Mouse (Mus musculus) hindbrain, embryonic 14.5 days (tissue): ENCODE results near the gene Znrf3. TPM values are rescaled to one million over a fixed set of nuclear protein-coding genes. Genes with fewer than 3 reads are reported as not detected.

Experiments
- ATAC-seq: fragments of 200-750 bp; cut with Nextera tagmentation; 2 replicates; pipeline ENCODE4 v1.8.0; 2017; ENCODE audit warnings: moderate number of reproducible peaks, mild to moderate bottlenecking, moderate TSS enrichment, moderate library complexity; ENCODE audit not compliant: low FRiP score
- DNase-seq: peaks from one replicate; pipeline ENCODE4 v3.0.0-alpha.2; 2015; ENCODE audit warnings: low spot score
- H3K27ac ChIP-seq: fragments of 300-500 bp; sonication (generic); 2 replicates; pipeline ENCODE4 v1.5.1; 2014; ENCODE audit warnings: mild to moderate bottlenecking, moderate library complexity
- H3K27me3 ChIP-seq: fragments of 300-500 bp; sonication (generic); 2 replicates; pipeline ENCODE4 v1.6.1; 2014; ENCODE audit warnings: mild to moderate bottlenecking, low read length, mixed read lengths; ENCODE audit not compliant: control insufficient read depth, insufficient read depth
- H3K36me3 ChIP-seq: fragments of 300-500 bp; sonication (generic); replicated peaks from 2 replicates; pipeline ENCODE4 v1.6.1; 2014; ENCODE audit not compliant: control insufficient read depth, insufficient read depth
- H3K4me1 ChIP-seq: fragments of 300-500 bp; sonication (generic); replicated peaks from 2 replicates; pipeline ENCODE4 v1.6.1; 2014; ENCODE audit warnings: antibody characterized with exemption, low read length, mixed read lengths; ENCODE audit not compliant: control insufficient read depth, insufficient read depth
- H3K4me2 ChIP-seq: fragments of 300-500 bp; sonication (generic); replicated peaks from 2 replicates; pipeline ENCODE4 v1.6.1; 2014; ENCODE audit warnings: mild to moderate bottlenecking, moderate library complexity
- H3K4me3 ChIP-seq: fragments of 300-500 bp; sonication (generic); replicated peaks from 2 replicates; pipeline ENCODE4 v1.5.1; 2014; ENCODE audit warnings: mild to moderate bottlenecking, low read length
- H3K9ac ChIP-seq: fragments of 300-500 bp; sonication (generic); 2 replicates; pipeline ENCODE4 v1.6.1; 2014
- H3K9me3 ChIP-seq: fragments of 300-500 bp; sonication (generic); 2 replicates; pipeline ENCODE4 v1.6.1; 2016; ENCODE audit warnings: low read length; ENCODE audit not compliant: control insufficient read depth
- WGBS: fragments of 180-500 bp; shearing (Covaris S2); extraction: QIAGEN DNeasy Blood & Tissue Kit; methylation state at CpG from one replicate; pipeline ENCODE4 v1.1.7; 2014; 5-methylcytosine and 5-hydroxymethylcytosine counted together
- polyA plus RNA-seq: library from polyadenylated mRNA; unstranded; fragments of >200 nt; fragmentation: Nextera tagmentation; extraction: Ambion mirVana; gene quantifications from 2 replicates; pipeline ENCODE4 v1.2.1, GENCODE M21; 2014

Gene Znrf3
- polyA plus RNA-seq, 1 experiment from 2014 or later, result 7.6 TPM

GRCm38 (mm10) chr11:5290691-5291090, 154.0 kb downstream of the Znrf3 start:
- Histone ChIP-seq H3K36me3 (peaks cover 20% of the 10 kb centered on the region), H3K4me3 (no peak overlapping the region), H3K27ac (no peak overlapping the region), H3K27me3 (no peaks in the 10 kb centered on the region), H3K9ac (no peak overlapping the region), H3K4me1 (no peaks in the 10 kb centered on the region), H3K9me3 (no peaks in the 10 kb centered on the region), H3K4me2 (no peak overlapping the region)
- WGBS, result 19% methylated on average over 5 of the region's 5 CpGs
- DNase-seq (peak; percentile 87), ATAC-seq (no peak)

- Histone ChIP-seq H3K9ac (no peak overlapping the region), H3K9me3 (no peaks in the 10 kb centered on the region), H3K27me3 (no peaks in the 10 kb centered on the region), H3K36me3 (peaks cover 22% of the 10 kb centered on the region), H3K4me3 (no peak overlapping the region), H3K4me1 (no peaks in the 10 kb centered on the region), H3K4me2 (no peak overlapping the region), H3K27ac (no peak overlapping the region)
- WGBS, result 73% methylated on average over 4 of the region's 4 CpGs
- peak; percentile 28 for DNase-seq
- ATAC-seq, result no peak
These were observed 154.6 kb downstream of the Znrf3 start for GRCm38 (mm10) chr11:5289826-5290580.

DNA sequence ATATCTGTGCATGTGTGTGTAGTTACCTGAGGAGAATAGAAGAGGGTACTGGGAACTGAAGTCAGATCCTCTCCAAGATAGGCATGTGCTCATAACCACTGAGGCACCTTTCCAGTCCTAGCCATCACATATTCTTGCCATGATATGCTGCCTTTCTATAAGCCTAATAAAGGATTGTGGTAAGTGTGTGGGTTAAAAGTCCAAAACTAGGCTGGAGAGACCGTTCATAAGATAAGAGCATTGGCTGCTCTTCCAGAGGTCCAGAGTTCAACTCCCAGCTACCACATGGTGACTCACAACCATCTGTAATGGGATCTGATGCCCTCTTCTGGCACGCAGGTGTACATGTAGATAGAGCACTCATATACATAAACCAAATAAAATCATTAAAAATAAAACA, 160.7 kb downstream of the Znrf3 start:
- no peak overlapping the region for H3K4me3 ChIP-seq
- ATAC-seq, result no peak

DNA sequence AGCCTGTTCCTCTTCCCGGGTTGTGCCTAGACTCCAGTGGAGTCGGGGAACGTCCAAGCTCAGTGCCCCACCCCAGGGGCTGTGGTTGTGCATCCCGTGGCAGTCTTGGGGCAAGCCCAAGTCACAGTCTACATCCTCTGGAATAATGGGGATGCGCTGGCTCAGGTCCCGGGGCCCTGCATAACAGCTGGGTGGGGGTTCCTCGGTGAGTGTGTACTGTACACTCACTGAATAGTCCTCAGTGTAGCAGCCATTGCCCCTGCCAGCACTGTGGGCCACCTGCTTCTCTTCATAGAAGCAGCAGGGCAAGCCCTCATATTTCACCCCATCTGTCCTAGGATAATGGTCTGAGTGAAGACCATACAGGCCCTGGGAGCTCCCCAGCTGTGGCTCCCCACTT, 163.7 kb downstream of the Znrf3 start:
- 87% methylated on average over 7 of the region's 7 CpGs for WGBS
- no peak overlapping the region for H3K4me3 ChIP-seq
- no peaks in the 10 kb centered on the region for H3K27me3 ChIP-seq
- no peak overlapping the region for H3K4me2 ChIP-seq
- no peaks in the 10 kb centered on the region for H3K4me1 ChIP-seq
- no peak for DNase-seq
- peaks cover 42% of the 10 kb centered on the region for H3K36me3 ChIP-seq
- no peak overlapping the region for H3K9ac ChIP-seq
- H3K9me3 ChIP-seq, result no peaks in the 10 kb centered on the region
- ATAC-seq, result peak; percentile 34; the same call in 1 of the 2 replicates
- no peak overlapping the region for H3K27ac ChIP-seq

More for the DNA sequence above, 160.7 kb downstream of the Znrf3 start:
- Histone ChIP-seq H3K9me3 (no peaks in the 10 kb centered on the region), H3K4me1 (no peaks in the 10 kb centered on the region), H3K36me3 (peaks cover 59% of the 10 kb centered on the region), H3K4me2 (no peak overlapping the region), H3K27ac (no peak overlapping the region), H3K9ac (no peak overlapping the region), H3K27me3 (no peaks in the 10 kb centered on the region)
- DNase-seq, result no peak
- WGBS, result 93% methylated on average over 2 of the region's 2 CpGs

- Histone ChIP-seq H3K27ac (no peak overlapping the region), H3K4me1 (no peaks in the 10 kb centered on the region), H3K27me3 (no peaks in the 10 kb centered on the region), H3K4me3 (no peak overlapping the region), H3K9me3 (no peaks in the 10 kb centered on the region), H3K9ac (no peak overlapping the region), H3K36me3 (peaks cover 32% of the 10 kb centered on the region), H3K4me2 (no peak overlapping the region)
- no peak for DNase-seq
- ATAC-seq, result no peak
- WGBS, result 68% methylated on average over 2 of the region's 2 CpGs
These were observed 166.2 kb downstream of the Znrf3 start for GRCm38 (mm10) chr11:5278463-5278862.

DNA sequence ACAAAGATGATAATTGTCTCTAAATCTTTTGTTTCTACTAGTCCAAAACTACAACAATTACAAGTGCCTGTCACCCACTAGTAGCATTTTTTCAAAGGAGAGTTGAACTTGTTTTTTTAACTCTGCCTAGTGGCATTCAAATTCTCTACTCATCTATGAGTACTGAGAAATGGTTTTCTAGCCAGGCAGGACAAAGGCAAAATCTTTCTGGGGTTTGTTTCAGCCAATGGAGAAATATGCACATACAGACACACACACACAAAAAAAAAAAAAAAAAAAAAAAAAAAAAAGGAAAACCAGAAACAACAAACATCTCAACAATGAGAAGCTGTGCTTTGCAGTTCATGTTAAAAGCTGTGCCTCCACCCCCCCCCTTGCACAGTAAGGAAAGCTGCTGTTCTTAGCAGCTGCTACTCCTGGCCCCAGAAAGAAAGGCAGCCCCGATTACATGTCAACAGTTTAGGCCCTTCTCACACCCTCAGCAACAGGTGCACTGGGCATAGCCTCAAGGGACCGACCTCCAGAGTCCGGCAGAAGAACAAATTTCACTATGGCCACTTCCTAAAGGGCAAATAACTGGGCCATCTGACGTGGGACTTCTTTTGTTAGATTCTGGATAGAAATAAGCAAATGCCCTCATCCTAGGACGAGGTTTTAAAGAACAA, 167.2 kb downstream of the Znrf3 start:
- no peaks in the 10 kb centered on the region for H3K27me3 ChIP-seq
- no peaks in the 10 kb centered on the region for H3K9me3 ChIP-seq
- H3K9ac ChIP-seq, result no peak overlapping the region
- no peak overlapping the region for H3K27ac ChIP-seq
- no peak overlapping the region for H3K4me3 ChIP-seq
- DNase-seq, result no peak
- no peak overlapping the region for H3K4me2 ChIP-seq
- peaks cover 23% of the 10 kb centered on the region; the same call in 1 of the 2 replicates for H3K36me3 ChIP-seq
- ATAC-seq, result no peak
- 68% methylated on average over 5 of the region's 5 CpGs for WGBS
- H3K4me1 ChIP-seq, result no peaks in the 10 kb centered on the region

DNA sequence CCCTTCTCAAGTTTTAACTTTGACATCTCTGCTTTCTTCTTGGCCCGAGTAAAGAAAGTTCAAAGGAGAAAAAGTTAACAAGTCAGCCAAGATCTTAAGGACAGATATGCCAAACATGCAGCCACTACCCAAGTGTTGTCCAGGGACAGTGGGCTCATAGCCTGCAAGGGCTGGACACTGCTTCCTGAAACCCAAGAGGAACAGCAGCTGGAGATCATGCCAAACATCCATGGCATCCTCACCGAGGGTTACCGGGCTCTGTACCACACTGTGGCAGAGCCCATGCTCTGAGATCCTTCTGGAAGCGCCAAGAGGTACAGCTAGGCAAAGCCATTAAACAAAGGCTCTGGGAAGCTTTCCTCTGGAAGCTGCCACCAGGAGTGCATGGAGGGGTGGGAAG, 169.4 kb downstream of the Znrf3 start:
- Histone ChIP-seq H3K4me3 (no peak overlapping the region), H3K4me1 (peaks cover 8% of the 10 kb centered on the region), H3K9ac (no peak overlapping the region), H3K4me2 (no peak overlapping the region), H3K27ac (no peak overlapping the region), H3K36me3 (0 out of 2 replicates have a peak, but pooled peaks cover 2% of the 10 kb centered on the region), H3K27me3 (no peaks in the 10 kb centered on the region), H3K9me3 (no peaks in the 10 kb centered on the region)
- 91% methylated on average over 4 of the region's 4 CpGs for WGBS
- ATAC-seq, result no peak
- no peak for DNase-seq

DNA sequence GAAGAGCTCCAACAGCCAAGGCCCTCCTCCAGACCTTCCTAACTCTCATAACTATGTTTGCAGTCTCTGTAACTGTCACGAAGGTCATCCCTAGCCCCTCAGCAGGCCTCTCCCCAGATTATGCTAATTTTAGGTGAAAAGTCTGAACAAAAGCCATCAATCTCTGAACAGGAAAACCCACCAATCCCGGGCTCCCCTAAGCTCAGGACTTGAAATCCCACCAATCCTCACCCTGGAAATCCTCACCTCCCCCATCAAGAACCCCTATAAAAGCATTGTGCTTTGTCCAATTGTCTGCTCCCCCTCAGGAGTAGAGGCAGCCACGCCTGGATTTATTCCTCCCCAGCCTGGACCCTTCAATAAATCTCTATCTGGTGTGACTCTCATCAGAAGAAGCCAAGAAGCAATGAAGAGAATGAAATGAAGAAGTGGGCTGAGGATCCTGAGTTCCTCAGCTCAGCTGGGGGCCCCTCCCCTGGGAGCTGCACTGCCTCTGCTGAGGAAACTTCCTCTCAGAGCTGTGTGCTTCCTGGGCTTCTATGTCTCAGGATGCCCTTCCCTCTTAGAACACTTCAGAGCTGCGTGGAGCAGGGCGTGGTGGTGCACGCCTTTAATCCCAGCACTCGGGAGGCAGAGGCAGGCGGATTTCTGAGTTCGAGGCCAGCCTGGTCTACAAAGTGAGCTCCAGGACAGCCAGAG, 172.0 kb downstream of the Znrf3 start:
- Histone ChIP-seq H3K36me3 (no peaks in the 10 kb centered on the region), H3K27ac (no peak overlapping the region), H3K9me3 (no peaks in the 10 kb centered on the region), H3K4me2 (no peak overlapping the region), H3K27me3 (no peaks in the 10 kb centered on the region), H3K4me3 (no peak overlapping the region), H3K9ac (no peak overlapping the region), H3K4me1 (peaks cover 8% of the 10 kb centered on the region)
- ATAC-seq, result no peak
- DNase-seq, result no peak
- 76% methylated on average over 8 of the region's 9 CpGs for WGBS

GRCm38 (mm10) chr11:5272066-5272360, 172.6 kb downstream of the Znrf3 start:
- Histone ChIP-seq H3K9ac (0 out of 2 replicates have a peak overlapping the region, but pooled peaks have one; percentile 38), H3K36me3 (no peaks in the 10 kb centered on the region), H3K27ac (peak overlapping the region; percentile 70; the same call in 1 of the 2 replicates), H3K4me2 (no peak overlapping the region), H3K4me3 (no peak overlapping the region), H3K27me3 (no peaks in the 10 kb centered on the region), H3K4me1 (peaks cover 8% of the 10 kb centered on the region), H3K9me3 (no peaks in the 10 kb centered on the region)
- DNase-seq, result no peak
- ATAC-seq, result no peak
- WGBS, result 63% methylated on average over 4 of the region's 4 CpGs
